Mouse (Mus musculus) adipose tissue, adult 10 weeks (tissue): ENCODE data around the gene Vmn2r1. TPM values are rescaled to one million over a fixed set of nuclear protein-coding genes. Genes with fewer than 3 reads are reported as not detected.

Experiments
- polyA plus RNA-seq: library from polyadenylated mRNA; stranded (reverse); fragments of 350-450 nt; fragmentation: Illumina TruSeq; extraction: RNeasy Lipid Tissue Mini Kit (QIAGEN cat#74804); gene quantifications from one replicate; pipeline ENCODE4 v1.2.3, GENCODE M21; 2014; ENCODE audit warnings: low read depth, low replicate concordance

Vmn2r1 gene
- 0.17 TPM for polyA plus RNA-seq

GRCm38 (mm10) chr3:64081247-64081646, at the start of gene Vmn2r1:
Gene Vmn2r1 (plus strand): TSS chr3:64081547.

GRCm38 (mm10) chr3:64141878-64142508, 60.6 kb downstream of the Vmn2r1 start, which contains the start of gene Vmn2r2:
Gene Vmn2r2 (minus strand): TSS chr3:64141928.

Other genes with a start within 250 kb of the Vmn2r1 start
- 6.4 TPM for gene Plch1, start 182.1 kb upstream of the Vmn2r1 start, polyA plus RNA-seq
- gene E130311K13Rik, start 152.1 kb upstream of the Vmn2r1 start, polyA plus RNA-seq, result 7.3 TPM
- 42.3 TPM for gene Slc33a1, start 116.8 kb upstream of the Vmn2r1 start, polyA plus RNA-seq
- 13.1 TPM for gene Gmps, start 105.4 kb upstream of the Vmn2r1 start, polyA plus RNA-seq
- not detected for gene Vmn2r2, start 60.4 kb downstream of the Vmn2r1 start, polyA plus RNA-seq
- not detected for gene Vmn2r3, start 208.2 kb downstream of the Vmn2r1 start, polyA plus RNA-seq